Comparison of ENCODE assay signal across 9 mouse cellular contexts in the genomic region with DNA sequence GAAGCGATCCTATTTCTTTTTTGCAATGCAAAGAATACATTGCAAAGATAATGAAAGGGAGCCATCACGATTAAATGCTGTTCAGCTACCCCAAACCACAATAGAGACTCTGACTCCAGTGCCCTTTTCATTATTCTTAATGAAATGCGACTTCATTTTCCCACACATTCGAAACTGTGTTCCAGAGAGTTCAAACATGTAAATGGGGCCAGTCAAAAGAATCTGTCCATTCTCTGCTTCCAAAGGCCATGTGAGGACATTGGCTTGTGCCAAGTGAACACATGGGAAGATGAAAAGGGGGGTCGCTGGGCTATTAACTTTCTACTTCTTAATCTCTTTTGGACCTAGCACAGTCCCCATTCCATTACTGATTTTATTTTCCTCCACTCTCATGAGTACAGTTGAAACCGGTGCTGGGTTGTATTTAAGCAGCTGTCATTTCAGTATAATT.
DNase-seq lines count a peak whose midpoint lies in the region; ATAC-seq and TF ChIP-seq lines count a peak whose summit lies in the region.
"Had no signal": no experiment of that assay in that cellular context is flagged by ENCODE, and none has a peak within 500 bp of the region (broad histone marks: within the 10 kb centered on the region; RNA-seq: fewer than 3 reads in every experiment).

No protein-coding gene starts in this region.

- H3K27me3 ChIP-seq in intestine, embryonic 16.5 days (replicated peaks; ENCODE audit: control insufficient read depth, insufficient read depth, low read length): no peaks in the 10 kb centered on the region

- no peak overlapping the region for H3K9ac ChIP-seq in intestine, embryonic 16.5 days (ENCODE audit: low read depth, low read length)

- no peaks in the 10 kb centered on the region for H3K36me3 ChIP-seq in intestine, embryonic 16.5 days (ENCODE audit: control insufficient read depth, insufficient read depth, low read length)

- no peak for TF ChIP-seq CTCF in gastrocnemius, adult 2 months (IDR thresholded peaks at IDR 0.05)

- H3K4me3 ChIP-seq in gastrocnemius, adult 2 months: no peak overlapping the region
- H3K4me3 ChIP-seq in intestine, embryonic 16.5 days (ENCODE audit: low read length): no peak overlapping the region

- no peak for ATAC-seq in intestine, embryonic 16.5 days

- intact Hi-C loops in gastrocnemius, postnatal 14 days (cut with DNase I; ENCODE audit: low total_unique reads): no loop called here
- intact Hi-C loops in gastrocnemius, adult 2 months (cut with DNase I): no loop called here

- no peak overlapping the region for H3K27ac ChIP-seq in gastrocnemius, adult 2 months
- H3K27ac ChIP-seq in intestine, embryonic 16.5 days (ENCODE audit: low read length): no peak overlapping the region

- no peaks in the 10 kb centered on the region for H3K4me1 ChIP-seq in intestine, embryonic 16.5 days (ENCODE audit: control insufficient read depth, insufficient read depth, low read length)

- DNase-seq in gastrocnemius, postnatal 14 days: peak; percentile 24
- DNase-seq in gastrocnemius, adult 2 months: no peak
- DNase-seq in ovary, postnatal 14 days (ENCODE audit: low spot score): peak; percentile 4
- no peak for DNase-seq in ovary, postnatal 36 days (ENCODE audit: low spot score)
- DNase-seq in lung, postnatal 14 days: peak; percentile 1
- no peak for DNase-seq in frontal cortex, adult 2 months (ENCODE audit: extremely low spot score in 1 of 2, low spot score in 1 of 2)
- DNase-seq in adrenal gland, adult 18-20 months (ENCODE audit: low spot score in 2 of 2): no peak
- DNase-seq: liver had no signal

- WGBS in intestine, embryonic 16.5 days: 74% methylated on average over 6 of the region's 6 CpGs

- H3K4me2 ChIP-seq in intestine, embryonic 16.5 days (ENCODE audit: low read depth, low read length): no peak overlapping the region

- no peaks in the 10 kb centered on the region for H3K9me3 ChIP-seq in intestine, embryonic 16.5 days (ENCODE audit: control insufficient read depth, low read length)

Comparison
In these comparisons a context has a peak if more than half of its experiments do, and no peak if none do; other contexts are left out.
1. DNase-seq: peak in gastrocnemius, postnatal 14 days (single experiment), ovary, postnatal 14 days (single experiment) and lung, postnatal 14 days (single experiment); none in gastrocnemius, adult 2 months (single experiment), ovary, postnatal 36 days (single experiment), frontal cortex, adult 2 months (0 of 2) and adrenal gland, adult 18-20 months (0 of 2).